Mouse (Mus musculus): ENCODE results near the gene Kifc1.
"Not testable (repeated sequence)": the region's sequence is repeated elsewhere in the genome, so short reads cannot be mapped to it uniquely, and the experiment has no call there.

Kifc1 gene

DNA sequence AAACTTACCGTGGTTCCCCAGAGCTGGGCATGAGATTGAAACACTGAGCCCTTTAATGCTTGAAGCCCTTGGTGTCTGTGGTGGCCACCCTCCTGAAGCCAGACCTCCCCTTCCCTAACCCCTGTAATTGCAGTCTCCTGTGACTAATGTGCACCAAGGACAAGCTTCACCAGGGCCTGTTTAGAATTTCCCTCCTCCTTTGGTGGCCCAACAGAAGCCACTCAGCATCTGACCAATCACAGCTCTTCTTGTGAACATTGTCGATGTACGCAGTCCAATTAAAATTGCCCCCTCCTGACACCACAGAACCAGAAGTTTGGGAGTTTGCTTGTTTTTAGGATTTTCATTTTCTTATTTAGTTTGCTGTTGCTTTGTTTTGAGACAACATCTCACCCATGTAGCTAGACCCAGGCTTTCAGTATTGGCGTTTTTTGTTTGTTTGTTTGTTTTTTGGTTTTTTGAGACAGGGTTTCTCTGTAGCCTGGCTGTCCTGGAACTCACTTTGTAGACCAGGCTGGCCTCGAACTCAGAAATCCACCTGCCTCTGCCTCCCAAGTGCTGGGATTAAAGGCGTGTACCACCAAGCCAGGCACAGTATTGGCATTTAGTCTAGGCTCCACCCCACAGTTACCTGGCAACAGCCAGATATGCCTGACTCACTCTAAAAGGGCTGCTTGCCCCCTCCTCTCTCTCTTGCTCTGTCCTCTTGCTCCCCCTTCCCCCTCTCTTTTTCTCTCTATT lies 13.6 kb upstream of the Kifc1 start:
- not testable (repeated sequence) for DNase-seq (ENCODE audit: low read depth, low spot score)

DNA sequence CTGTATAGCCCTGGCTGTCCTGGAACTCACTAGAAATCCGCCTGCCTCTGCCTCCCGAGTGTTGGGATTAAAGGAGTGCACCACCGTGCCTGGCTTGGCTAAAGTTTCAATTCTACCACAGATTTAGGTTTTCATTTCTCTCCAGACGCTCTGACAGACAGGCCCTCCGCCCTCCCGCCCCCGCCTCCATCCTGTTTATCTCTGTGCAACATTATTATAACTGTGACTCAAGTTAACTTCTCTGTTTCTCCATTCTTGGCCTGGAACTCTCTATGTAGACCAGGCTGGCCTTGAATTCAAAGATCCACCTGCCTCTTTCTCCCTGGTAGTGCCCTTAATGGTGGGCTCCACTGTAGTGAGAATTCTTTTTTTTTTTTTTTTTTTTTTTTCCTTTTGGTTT lies 12.0 kb upstream of the Kifc1 start:
- DNase-seq (ENCODE audit: low read depth, low spot score), result no peak

DNA sequence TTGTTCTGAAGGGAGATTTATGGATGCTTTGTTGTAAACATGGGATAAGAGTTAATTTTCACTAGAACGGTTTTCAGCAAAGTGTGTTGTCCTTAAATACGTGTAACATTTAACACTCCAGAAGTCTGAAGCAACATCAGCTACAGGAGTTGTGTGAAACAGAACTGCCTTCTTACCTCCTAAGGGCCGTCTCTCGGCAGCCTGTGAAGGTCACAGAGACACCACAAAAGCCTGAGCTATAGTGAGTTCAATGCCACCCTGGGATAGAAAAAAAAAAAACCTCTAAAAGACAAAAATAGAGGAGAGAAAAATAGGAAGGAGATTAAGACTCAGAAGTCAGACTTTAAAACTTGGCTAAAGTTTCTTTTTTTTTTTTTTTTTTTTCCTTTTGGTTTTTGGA lies 11.6 kb upstream of the Kifc1 start:
- no peak for DNase-seq (ENCODE audit: low read depth, low spot score)

DNA sequence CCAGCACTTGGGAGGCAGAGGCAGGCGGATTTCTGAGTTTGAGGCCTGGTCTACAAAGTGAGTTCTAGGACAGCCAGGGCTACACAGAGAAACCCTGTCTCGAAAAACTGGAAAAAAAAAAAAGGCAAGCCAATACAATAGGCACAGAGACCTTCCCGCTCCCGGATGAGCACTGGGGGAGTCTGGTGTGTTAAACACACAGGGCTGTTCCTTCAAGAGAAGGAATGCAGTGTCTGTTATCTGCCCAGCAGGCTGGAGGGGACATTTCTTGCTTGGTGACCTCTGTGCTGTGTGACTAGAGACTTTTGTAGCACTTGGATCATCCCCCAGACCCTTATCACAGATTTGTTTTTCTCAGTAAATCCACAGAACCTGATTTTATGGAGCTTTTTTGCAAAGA lies 11.2 kb upstream of the Kifc1 start:
- no peak for DNase-seq (ENCODE audit: low read depth, low spot score)

DNA sequence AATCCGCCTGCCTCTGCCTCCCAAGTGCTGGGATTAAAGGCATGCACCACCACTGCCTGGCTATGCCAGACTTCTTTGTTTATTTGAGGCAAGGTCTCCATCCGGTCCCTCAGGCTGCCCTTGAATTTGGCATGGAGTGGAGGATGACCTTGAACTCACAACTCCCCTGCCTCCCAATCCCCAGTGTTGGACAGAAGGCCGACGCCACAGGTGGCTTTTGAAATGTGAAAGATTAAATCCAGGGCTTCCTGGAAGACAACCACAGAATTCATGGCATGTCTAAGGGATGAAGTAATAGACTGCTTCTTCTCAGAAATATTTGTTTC lies 10.5 kb upstream of the Kifc1 start:
- DNase-seq (ENCODE audit: low read depth, low spot score), result no peak

DNA sequence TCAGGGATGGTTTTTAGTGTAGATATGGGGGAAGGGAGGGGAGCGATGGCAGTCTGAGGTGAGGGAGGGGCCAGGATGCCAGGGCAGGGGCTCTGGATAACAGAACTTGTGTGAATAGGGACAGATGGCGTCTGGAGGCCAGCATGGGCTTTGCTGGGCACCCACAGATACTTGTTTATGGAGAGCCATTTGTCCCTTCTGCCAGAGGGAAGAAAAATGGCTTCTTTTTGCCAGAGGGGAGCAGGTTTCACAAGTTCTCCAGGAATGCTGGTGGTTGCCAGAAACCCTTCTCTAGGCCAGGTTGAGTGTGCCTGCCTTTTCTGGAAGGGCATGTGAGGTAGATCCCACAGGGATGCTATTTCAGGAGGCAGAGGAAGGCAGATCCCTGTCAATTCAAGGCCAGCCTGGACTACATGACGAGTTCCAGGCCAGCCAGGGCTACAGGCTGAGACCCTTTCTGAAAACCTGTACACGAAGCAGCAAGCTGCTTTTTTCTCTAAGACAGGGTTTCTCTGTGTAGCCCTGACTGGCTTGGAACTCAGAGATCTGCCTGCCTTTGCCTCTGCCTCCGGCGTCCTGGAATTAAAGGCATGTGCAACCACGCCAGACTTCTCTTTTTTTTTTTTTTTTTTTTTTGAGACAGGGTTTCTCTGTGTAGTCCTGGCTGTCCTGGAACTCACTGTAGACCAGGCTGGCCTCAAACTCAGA lies 10.0 kb upstream of the Kifc1 start:
- no peak for DNase-seq (ENCODE audit: low read depth, low spot score)

DNA sequence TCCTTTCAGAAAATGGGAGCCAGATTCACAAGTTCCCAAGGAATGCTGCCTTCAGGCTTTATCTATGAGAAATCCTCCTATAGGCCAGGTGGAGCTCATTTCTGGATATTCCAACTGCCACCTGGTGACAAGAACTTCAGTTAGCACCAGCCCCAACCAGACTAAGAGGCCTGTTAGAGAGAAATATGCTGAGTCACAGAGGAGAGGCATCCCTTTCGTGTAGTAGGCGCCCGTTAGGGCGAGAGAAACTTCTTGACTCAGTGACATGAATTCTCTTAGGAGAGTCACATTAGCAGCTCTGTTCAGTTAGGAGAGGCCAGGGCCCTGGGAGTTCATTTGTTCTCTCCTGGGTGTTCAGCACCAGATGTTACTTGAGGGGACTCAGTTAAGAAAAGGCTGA lies 9.2 kb upstream of the Kifc1 start:
- DNase-seq (ENCODE audit: low read depth, low spot score), result no peak

DNA sequence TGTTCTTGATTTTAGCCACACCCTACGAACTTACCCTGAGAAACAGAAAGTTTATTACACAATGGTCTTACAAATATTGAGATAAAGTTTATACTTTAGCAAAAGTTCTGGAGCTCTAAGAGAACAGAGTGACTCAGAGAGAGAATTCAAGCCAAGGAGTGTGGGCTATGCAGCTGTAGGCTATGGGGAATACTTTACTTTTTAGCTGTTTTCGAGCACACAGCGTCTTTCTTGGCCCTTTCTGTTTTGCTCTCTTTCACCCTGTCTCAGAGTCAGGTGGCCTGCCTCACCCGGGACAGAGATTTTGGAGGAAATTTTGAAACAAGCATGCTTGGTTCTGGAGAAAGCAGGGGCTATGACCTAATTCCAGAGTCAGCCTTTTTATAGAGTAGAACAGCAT lies 7.7 kb upstream of the Kifc1 start:
- not testable (repeated sequence) for DNase-seq (ENCODE audit: low read depth, low spot score)

DNA sequence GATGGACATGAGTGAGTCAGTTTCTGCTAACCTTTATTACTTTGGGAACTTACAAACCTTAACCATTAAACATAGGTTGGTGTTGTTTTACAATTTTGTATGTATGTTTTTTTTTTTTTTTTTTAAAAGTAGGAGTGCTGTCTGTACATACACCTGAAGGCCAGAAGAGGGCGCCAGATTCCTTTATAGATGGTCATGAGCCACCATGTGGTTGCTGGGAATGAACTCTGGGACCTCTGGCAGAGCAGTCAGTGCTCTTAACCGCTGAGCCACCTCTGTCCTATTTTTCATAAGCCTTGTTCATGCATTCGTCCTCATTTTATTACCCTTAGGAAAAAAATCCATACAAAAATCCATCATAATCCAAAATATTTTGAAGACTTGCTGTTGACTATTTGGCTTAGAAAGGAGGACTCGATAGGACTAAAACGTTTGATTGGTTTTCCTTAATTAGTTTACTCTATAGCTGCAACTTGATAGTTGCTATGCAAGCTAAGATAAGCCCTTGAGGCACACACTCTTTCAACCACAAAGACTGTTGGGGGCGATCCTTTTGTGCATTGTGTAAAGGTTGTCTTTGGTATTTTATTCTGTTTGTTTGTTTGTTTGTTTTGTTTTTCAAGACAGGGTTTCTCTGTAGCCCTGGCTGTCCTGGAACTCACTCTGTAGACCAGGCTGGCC lies 6.8 kb upstream of the Kifc1 start:
- no peak for DNase-seq (ENCODE audit: low read depth, low spot score)

DNA sequence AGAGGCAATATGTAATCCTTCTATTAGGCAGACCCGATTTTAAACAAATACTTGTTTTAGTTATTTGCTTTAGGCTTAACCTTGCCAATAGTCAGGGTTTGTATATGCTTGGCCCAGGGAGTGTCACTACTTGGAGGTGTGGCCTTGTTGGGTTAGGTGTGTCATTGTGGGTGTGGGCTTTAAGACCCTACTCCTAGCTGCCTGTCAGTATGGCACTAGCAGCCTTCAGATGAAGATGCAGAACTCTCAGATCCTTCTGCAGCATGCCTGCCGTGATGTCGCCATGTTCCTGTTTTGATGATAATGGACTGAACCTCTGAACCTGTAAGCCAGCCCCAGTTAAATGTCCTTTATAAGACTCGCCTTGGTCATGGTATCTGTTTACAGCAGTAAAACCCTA lies 2.5 kb upstream of the Kifc1 start:
- not testable (repeated sequence) for DNase-seq (ENCODE audit: low read depth, low spot score)

DNA sequence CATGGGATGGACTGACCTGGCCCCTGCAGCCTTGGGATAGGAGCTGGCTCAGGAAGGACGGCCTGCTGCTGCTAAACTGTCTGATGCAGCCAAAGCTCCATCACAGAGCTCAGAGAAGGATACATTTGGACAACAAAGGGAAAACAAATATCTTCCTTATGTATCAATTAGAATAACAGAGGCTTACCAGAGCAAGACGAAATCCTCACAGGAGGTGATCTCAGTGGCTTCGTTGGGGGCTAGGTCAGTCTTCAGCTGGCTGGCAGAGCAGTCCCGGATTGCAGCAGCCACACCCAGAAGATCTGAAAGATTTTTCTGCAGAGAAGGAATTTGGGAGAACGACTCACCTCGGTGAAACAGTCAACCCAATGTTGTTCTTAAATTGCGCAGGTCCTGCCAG lies 2.0 kb upstream of the Kifc1 start:
- no peak for DNase-seq (ENCODE audit: low read depth, low spot score)

DNA sequence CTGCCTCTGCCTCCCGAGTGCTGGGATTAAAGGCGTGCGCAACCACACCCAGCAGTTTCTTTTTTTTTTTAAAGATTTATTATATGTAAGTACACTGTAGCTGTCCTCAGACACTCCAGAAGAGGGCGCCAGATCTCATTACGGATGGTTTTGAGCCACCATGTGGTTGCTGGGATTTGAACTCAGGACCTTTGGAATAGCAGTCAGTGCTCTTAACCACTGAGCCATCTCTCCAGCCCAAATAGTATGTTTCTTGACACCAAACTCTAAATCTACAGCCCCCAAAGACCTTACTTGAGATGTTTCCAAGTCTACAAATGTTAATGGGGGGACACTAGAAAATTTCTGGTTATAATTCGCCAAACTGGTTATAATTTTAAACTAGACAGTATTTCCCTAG lies 1.4 kb upstream of the Kifc1 start:
- DNase-seq (ENCODE audit: low read depth, low spot score), result not testable (repeated sequence)

DNA sequence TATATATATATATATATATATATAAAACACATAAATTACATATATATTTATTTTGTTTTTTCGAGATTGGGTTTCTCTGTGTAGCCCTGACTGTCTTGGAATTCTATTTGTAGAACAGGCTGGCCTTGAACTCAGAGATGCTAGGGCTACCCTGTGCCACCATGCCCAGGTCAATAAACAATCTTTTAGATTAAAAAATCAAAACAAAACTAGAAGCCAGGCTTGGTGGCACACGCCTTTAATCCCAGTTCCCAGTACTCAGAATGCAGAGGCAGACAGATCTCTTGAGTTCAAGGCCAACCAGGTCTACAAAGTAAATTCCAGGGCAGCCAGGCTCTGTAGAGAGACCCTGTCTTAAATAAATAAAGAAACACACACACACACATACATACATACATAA lies 896 bp upstream of the Kifc1 start:
- DNase-seq (ENCODE audit: low read depth, low spot score), result no peak

DNA sequence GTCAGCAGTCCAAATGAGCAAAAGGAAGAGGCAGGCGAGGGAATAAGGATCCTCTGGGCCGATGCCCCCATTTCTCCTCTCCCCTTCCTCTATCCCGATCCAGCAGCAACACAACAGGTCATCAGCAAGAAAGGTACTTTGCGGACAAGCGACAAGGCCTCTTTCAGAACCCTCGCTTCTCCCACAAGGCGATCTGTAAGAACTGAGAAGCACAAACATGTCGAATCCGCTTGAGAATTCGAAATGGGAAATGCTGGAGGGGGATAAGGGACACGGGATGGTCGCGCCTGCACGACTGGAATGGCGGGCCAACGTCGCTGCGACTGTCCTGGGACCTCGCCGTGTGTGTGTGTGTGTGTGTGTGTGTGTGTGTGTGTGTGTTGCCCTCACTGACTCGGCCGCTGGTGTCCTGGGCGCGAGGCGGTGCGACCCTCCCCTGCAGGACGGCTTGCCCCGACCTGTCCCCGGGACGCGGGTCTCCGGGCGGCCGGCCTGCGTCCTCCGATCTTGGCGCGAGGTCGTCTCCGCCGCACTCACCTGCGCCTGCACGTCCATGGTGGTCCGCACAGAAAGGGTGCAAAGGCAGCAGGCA lies 424 bp downstream of the Kifc1 start:
- not testable (repeated sequence) for DNase-seq (ENCODE audit: low read depth, low spot score)

DNA sequence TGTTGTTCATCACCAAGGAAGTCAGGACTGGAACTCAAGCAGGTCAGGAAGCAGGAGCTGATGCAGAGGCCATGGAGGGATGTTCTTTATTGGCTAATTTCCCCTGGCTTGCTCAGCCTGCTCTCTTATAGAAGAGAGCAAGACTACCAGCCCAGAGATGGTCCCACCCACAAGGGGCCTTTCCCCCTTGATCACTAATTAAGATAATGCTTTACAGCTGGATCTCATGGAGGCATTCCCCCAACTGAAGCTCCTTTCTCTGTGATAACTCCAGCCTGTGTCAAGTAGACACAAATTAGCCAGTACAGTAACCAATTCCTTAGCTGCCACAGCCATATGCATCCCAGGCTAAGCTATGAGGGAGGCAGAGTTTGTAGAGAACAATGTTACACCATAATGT lies 2.2 kb downstream of the Kifc1 start:
- DNase-seq (ENCODE audit: low read depth, low spot score), result not testable (repeated sequence)

DNA sequence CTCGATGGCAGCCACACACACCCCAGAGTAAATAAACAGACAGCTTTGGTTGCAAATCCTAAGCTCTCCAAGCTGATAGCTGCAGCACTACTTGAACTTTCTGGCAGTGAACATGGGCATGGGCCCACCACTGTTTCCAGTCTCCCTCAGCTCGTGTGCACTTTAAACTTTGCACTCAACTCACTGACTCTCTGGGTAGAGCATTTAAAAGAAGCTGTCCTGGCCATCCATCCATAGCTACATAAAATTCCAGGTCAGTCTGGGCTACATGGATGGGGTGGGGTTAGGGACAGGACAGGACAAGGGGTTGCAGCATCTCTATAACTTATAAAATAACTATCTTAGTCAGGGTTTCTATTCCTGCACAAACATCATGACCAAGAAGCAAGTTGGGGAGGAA lies 2.7 kb downstream of the Kifc1 start:
- not testable (repeated sequence) for DNase-seq (ENCODE audit: low read depth, low spot score)

DNA sequence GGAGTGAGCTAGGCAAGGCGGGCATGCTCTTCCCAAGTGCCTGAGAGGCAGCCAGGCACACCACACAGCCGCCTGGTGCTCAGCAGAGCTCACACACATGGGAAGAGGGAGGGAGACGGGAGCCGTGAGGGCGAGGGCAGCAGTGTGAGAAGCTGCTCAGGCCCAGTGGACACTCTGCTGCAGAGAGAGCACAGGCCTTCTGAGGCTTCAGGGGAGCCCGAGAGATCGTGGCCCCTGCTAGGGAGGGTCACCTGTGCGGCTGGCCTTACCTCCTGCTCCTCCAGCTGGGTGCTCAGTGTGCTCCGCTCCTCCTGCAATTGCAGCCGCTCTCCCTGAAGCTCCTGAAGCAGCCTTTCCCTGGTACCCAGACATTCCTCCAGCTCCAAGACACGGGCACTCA lies 6.1 kb downstream of the Kifc1 start:
- DNase-seq (ENCODE audit: low read depth, low spot score), result not testable (repeated sequence)

DNA sequence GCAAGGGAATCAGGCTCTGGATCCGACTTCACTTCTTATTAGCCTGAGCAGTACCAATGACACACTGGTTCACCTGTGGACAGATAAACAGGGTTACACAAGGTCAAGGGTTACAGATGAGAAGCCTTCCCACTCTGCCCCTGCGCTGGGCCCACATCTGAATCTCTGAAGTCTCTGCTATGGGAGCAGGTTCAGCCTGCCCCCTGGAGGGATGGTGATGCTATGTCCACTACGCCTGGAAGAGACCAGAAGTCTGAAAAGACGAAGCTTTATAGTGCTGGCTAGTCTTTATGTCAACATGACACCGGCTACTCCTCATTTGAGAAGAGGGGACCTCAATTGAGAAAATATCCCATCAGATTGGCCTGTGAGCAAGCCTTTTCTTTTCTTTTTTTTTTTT lies 14.7 kb downstream of the Kifc1 start:
- DNase-seq (ENCODE audit: low read depth, low spot score), result not testable (repeated sequence)

DNA sequence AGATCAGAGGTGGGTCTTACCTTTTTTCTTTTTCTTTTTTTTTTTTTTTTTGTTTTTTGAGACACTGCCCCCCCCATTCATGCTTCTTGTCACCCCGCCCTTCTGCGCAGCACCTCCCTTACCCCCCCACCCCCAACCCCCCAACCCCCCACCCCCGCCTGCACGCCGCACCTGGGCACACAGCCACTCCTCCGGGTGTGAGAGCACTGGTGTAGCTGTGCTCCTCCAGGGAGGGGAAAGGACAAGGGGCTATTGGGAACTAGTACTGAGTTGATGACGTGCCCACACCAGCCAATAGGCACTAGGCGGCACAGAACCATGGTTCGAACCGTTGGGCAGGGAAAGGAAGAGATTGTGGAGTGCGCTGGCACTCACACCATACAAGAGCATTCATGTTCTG lies 16.1 kb downstream of the Kifc1 start:
- no peak for DNase-seq (ENCODE audit: low read depth, low spot score)

DNA sequence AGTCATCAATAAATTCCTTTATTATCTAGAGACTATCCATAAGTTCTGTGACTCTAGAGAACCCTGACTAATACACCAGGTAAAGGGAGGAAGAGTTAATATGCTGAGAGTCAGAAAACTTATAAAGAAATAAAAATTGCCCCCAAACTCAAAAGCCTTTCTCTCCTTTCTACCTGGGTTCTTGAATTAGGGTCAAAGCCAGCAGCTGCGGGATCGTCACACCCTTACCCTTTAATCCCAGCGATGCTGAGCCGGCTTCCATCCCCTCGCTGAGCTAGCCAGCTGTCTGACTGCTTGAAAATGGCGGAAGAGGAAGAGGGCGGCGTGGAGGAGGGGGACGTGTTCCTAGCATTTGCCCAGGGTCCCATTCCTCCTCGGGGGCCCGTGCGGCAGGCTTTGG lies 16.9 kb downstream of the Kifc1 start, which contains the start of gene Gm7029:
Gene Gm7029 (plus strand): TSS at position 301 of the 400 bp plus-strand sequence.
- not testable (repeated sequence) for DNase-seq (ENCODE audit: low read depth, low spot score)

DNA sequence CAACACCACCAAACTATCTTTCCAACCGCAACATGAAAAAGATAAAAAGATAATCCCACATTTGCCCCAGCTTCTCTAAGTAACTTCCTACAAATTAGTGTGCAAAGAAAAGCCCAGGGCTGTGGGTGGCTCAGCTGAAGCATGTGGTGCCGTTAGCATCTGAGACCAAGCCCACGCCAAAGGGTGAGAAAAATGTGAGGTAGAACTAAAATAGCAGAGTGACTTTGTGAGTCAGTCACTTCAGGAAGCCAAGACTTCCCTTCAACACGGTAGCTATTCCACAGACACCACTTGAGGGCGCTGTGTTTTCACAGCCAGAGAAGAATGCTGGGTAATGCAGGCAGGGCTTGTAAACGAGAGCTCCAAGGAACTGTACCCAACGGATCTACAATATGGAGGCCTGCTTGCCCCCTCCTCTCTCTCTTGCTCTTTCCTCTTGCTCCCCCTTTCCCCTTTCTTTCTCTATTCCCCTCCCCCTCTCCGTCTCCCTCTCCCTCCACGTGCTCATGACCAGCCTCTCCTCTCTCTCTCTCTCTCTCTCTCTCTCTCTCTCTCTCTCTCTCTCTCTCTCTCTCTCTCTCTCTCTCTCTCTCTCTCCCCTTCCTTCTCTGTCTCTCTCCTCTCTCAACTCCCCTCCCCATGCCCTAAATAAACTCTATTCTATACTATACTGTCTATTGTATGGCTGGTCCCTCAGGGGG lies 25.0 kb downstream of the Kifc1 start:
- DNase-seq (ENCODE audit: low read depth, low spot score), result no peak

DNA sequence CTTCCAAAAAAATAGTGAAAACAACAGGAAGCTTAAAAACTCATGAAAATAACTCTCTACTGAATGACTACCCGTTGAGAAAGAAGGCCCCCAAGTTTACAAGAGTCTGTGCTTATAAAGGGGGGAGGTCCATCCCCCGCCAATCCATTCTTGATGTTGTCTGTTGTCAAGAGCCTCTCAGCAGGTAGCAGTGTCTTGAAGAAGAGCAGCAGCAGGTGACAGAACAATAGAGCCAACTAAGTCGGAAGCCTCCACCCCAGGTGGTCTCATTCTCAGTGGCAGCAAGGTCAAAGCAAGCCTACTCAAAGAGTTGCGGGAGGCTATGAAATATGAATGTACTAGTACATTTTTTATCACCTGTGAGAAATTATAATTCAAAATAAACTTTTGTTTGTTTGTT lies 32.6 kb downstream of the Kifc1 start:
- no peak for DNase-seq (ENCODE audit: low read depth, low spot score)
